Mouse (Mus musculus): Measurements from ENCODE around the gene Olfr935.

GRCm38 (mm10) chr9:38972013-38972412, 27.5 kb downstream of the Olfr935 start, which contains the start of gene Olfr933:
- TF ChIP-seq POLR2A (IDR thresholded peaks at IDR 0.05; ENCODE audit: insufficient read depth, low read depth, low read length) (no peak), CTCF (IDR thresholded peaks at IDR 0.05; ENCODE audit: insufficient read depth, low read depth, low read length) (no peak)

Data from olfactory bulb, adult 2 months (tissue).